Mouse (Mus musculus): ENCODE results near the gene Qrich2. TPM values are rescaled to one million over a fixed set of nuclear protein-coding genes. Genes with fewer than 3 reads are reported as not detected.

Gene Qrich2
- polyA plus RNA-seq, 1 experiment: not detected

- no peak overlapping the region for H3K27ac ChIP-seq (replicated peaks; ENCODE audit: low read depth, low read length)
- no peak overlapping the region for H3K4me3 ChIP-seq (ENCODE audit: insufficient read depth, low read depth, low read length)
- H3K4me1 ChIP-seq (ENCODE audit: control insufficient read depth, insufficient read depth, insufficient read length, low read length): no peaks in the 10 kb centered on the region
These were observed 20.3 kb downstream of the Qrich2 start for GRCm38 (mm10) chr11:116445596-116446307.

GRCm38 (mm10) chr11:116443935-116444334 is 22.1 kb downstream of the Qrich2 start:
- Histone ChIP-seq H3K27ac (replicated peaks; ENCODE audit: low read depth, low read length) (no peak overlapping the region), H3K4me3 (ENCODE audit: insufficient read depth, low read depth, low read length) (no peak overlapping the region), H3K4me1 (ENCODE audit: control insufficient read depth, insufficient read depth, insufficient read length, low read length) (no peaks in the 10 kb centered on the region)

- no peak overlapping the region for H3K4me3 ChIP-seq (ENCODE audit: insufficient read depth, low read depth, low read length)
These were observed 22.7 kb downstream of the Qrich2 start for GRCm38 (mm10) chr11:116443311-116443710.

GRCm38 (mm10) chr11:116442867-116443177 is 23.2 kb downstream of the Qrich2 start:
- Histone ChIP-seq H3K4me3 (ENCODE audit: insufficient read depth, low read depth, low read length) (no peak overlapping the region), H3K27ac (replicated peaks; ENCODE audit: low read depth, low read length) (no peak overlapping the region), H3K4me1 (ENCODE audit: control insufficient read depth, insufficient read depth, insufficient read length, low read length) (no peaks in the 10 kb centered on the region)

More at GRCm38 (mm10) chr11:116443311-116443710, 22.7 kb downstream of the Qrich2 start:
- Histone ChIP-seq H3K27ac (replicated peaks; ENCODE audit: low read depth, low read length) (no peak overlapping the region), H3K4me1 (ENCODE audit: control insufficient read depth, insufficient read depth, insufficient read length, low read length) (no peaks in the 10 kb centered on the region)

- peaks cover 5% of the 10 kb centered on the region for H3K4me1 ChIP-seq (ENCODE audit: control insufficient read depth, insufficient read depth, insufficient read length, low read length)
- no peak overlapping the region for H3K27ac ChIP-seq (replicated peaks; ENCODE audit: low read depth, low read length)
- no peak overlapping the region for H3K4me3 ChIP-seq (ENCODE audit: insufficient read depth, low read depth, low read length)
These were observed 23.7 kb downstream of the Qrich2 start for GRCm38 (mm10) chr11:116442129-116442866.

GRCm38 (mm10) chr11:116440408-116441068 is 25.5 kb downstream of the Qrich2 start:
- H3K27ac ChIP-seq (replicated peaks; ENCODE audit: low read depth, low read length): no peak overlapping the region
- H3K4me3 ChIP-seq (ENCODE audit: insufficient read depth, low read depth, low read length): no peak overlapping the region
- H3K4me1 ChIP-seq (ENCODE audit: control insufficient read depth, insufficient read depth, insufficient read length, low read length): peaks cover 21% of the 10 kb centered on the region

GRCm38 (mm10) chr11:116439269-116440240 is 26.5 kb downstream of the Qrich2 start:
- Histone ChIP-seq H3K27ac (replicated peaks; ENCODE audit: low read depth, low read length) (no peak overlapping the region), H3K4me3 (ENCODE audit: insufficient read depth, low read depth, low read length) (no peak overlapping the region), H3K4me1 (ENCODE audit: control insufficient read depth, insufficient read depth, insufficient read length, low read length) (peaks cover 24% of the 10 kb centered on the region)

GRCm38 (mm10) chr11:116437541-116437940 is 28.5 kb downstream of the Qrich2 start:
- Histone ChIP-seq H3K4me1 (ENCODE audit: control insufficient read depth, insufficient read depth, insufficient read length, low read length) (peaks cover 24% of the 10 kb centered on the region), H3K27ac (replicated peaks; ENCODE audit: low read depth, low read length) (peak overlapping the region; percentile 79), H3K4me3 (ENCODE audit: insufficient read depth, low read depth, low read length) (no peak overlapping the region)

- Histone ChIP-seq H3K4me1 (ENCODE audit: control insufficient read depth, insufficient read depth, insufficient read length, low read length) (peaks cover 24% of the 10 kb centered on the region), H3K27ac (replicated peaks; ENCODE audit: low read depth, low read length) (peak overlapping the region; percentile 79), H3K4me3 (ENCODE audit: insufficient read depth, low read depth, low read length) (peak overlapping the region; percentile 18)
These were observed 29.2 kb downstream of the Qrich2 start for GRCm38 (mm10) chr11:116436725-116437331.

GRCm38 (mm10) chr11:116435992-116436724 is 29.9 kb downstream of the Qrich2 start:
- peaks cover 24% of the 10 kb centered on the region for H3K4me1 ChIP-seq (ENCODE audit: control insufficient read depth, insufficient read depth, insufficient read length, low read length)
- H3K27ac ChIP-seq (replicated peaks; ENCODE audit: low read depth, low read length): peak overlapping the region; percentile 79
- peak overlapping the region; percentile 18 for H3K4me3 ChIP-seq (ENCODE audit: insufficient read depth, low read depth, low read length)

GRCm38 (mm10) chr11:116434967-116435752 is 30.9 kb downstream of the Qrich2 start:
- peaks cover 24% of the 10 kb centered on the region for H3K4me1 ChIP-seq (ENCODE audit: control insufficient read depth, insufficient read depth, insufficient read length, low read length)
- peak overlapping the region; percentile 71 for H3K27ac ChIP-seq (replicated peaks; ENCODE audit: low read depth, low read length)
- peak overlapping the region; percentile 96 for H3K4me3 ChIP-seq (ENCODE audit: insufficient read depth, low read depth, low read length)

- peak overlapping the region; percentile 71 for H3K27ac ChIP-seq (replicated peaks; ENCODE audit: low read depth, low read length)
- peak overlapping the region; percentile 96 for H3K4me3 ChIP-seq (ENCODE audit: insufficient read depth, low read depth, low read length)
- H3K4me1 ChIP-seq (ENCODE audit: control insufficient read depth, insufficient read depth, insufficient read length, low read length): peaks cover 24% of the 10 kb centered on the region
These were observed 31.6 kb downstream of the Qrich2 start for GRCm38 (mm10) chr11:116434287-116434966.
